Mouse (Mus musculus) embryonic facial prominence, embryonic 13.5 days (tissue): ENCODE measurements at regions not wholly inside any gene's neighbourhood (a gene's known extent, or its start where the extent isn't known, plus 50 kb on each side); places are given as distances from the start of the nearest gene placed in this dataset.

Experiments
- ATAC-seq: fragments of 200-750 bp; cut with Nextera tagmentation; 2 replicates; pipeline ENCODE4 v1.8.0; 2017; ENCODE audit warnings: low read depth; ENCODE audit not compliant: insufficient number of reproducible peaks, insufficient read depth, low FRiP score, low TSS enrichment
- H3K27ac ChIP-seq: fragments of 300-500 bp; sonication (generic); 2 replicates; pipeline ENCODE4 v1.5.1; 2015; ENCODE audit warnings: moderate library complexity, mild to moderate bottlenecking, inconsistent platforms
- H3K27me3 ChIP-seq: fragments of 300-500 bp; sonication (generic); 2 replicates; pipeline ENCODE4 v1.6.1; 2015; ENCODE audit warnings: mild to moderate bottlenecking, inconsistent platforms
- H3K36me3 ChIP-seq: fragments of 300-500 bp; sonication (generic); 2 replicates; pipeline ENCODE4 v1.6.1; 2015; ENCODE audit warnings: mild to moderate bottlenecking, inconsistent platforms
- H3K4me1 ChIP-seq: fragments of 300-500 bp; sonication (generic); 2 replicates; pipeline ENCODE4 v1.6.1; 2015; ENCODE audit warnings: inconsistent platforms
- H3K4me2 ChIP-seq: fragments of 300-500 bp; sonication (generic); 2 replicates; pipeline ENCODE4 v1.6.1; 2015; ENCODE audit warnings: moderate library complexity, mild to moderate bottlenecking, inconsistent platforms
- H3K4me3 ChIP-seq: fragments of 300-500 bp; sonication (generic); 2 replicates; pipeline ENCODE4 v1.5.1; 2015; ENCODE audit warnings: mild to moderate bottlenecking, inconsistent platforms
- H3K9ac ChIP-seq: fragments of 300-500 bp; sonication (generic); 2 replicates; pipeline ENCODE4 v1.6.1; 2015; ENCODE audit warnings: mild to moderate bottlenecking, inconsistent platforms
- H3K9me3 ChIP-seq: fragments of 300-500 bp; sonication (generic); 2 replicates; pipeline ENCODE4 v1.6.1; 2016; ENCODE audit warnings: inconsistent platforms
- WGBS: fragments of 180-500 bp; shearing (Covaris S2); methylation state at CpG from one replicate; pipeline ENCODE4 v1.1.7; 2015; ENCODE audit warnings: mixed read lengths; 5-methylcytosine and 5-hydroxymethylcytosine counted together

- Histone ChIP-seq H3K36me3 (no peaks in the 10 kb centered on the region), H3K4me3 (no peak overlapping the region), H3K4me2 (no peak overlapping the region), H3K27me3 (no peaks in the 10 kb centered on the region), H3K27ac (no peak overlapping the region), H3K9ac (no peak overlapping the region), H3K4me1 (0 out of 2 replicates have a peak, but pooled peaks cover 6% of the 10 kb centered on the region), H3K9me3 (no peaks in the 10 kb centered on the region; the same call in 1 of the 2 replicates)
- no peak for ATAC-seq
- WGBS, result 56% methylated on average over 8 of the region's 8 CpGs
Observed at GRCm38 (mm10) chr5:133601241-133601739, 498.2 kb upstream of the Castor2 start.

- Histone ChIP-seq H3K9me3 (no peaks in the 10 kb centered on the region; the same call in 1 of the 2 replicates), H3K9ac (no peak overlapping the region), H3K27me3 (no peaks in the 10 kb centered on the region), H3K27ac (no peak overlapping the region), H3K4me2 (no peak overlapping the region), H3K36me3 (no peaks in the 10 kb centered on the region), H3K4me1 (0 out of 2 replicates have a peak, but pooled peaks cover 6% of the 10 kb centered on the region), H3K4me3 (no peak overlapping the region)
- WGBS, result 50% methylated on average over 5 of the region's 5 CpGs
- ATAC-seq, result no peak
Observed at GRCm38 (mm10) chr5:133600630-133601029, 498.9 kb upstream of the Castor2 start.

- 0 out of 2 replicates have a peak, but pooled peaks cover 6% of the 10 kb centered on the region for H3K4me1 ChIP-seq
- no peak overlapping the region for H3K4me3 ChIP-seq
- no peak overlapping the region for H3K27ac ChIP-seq
- no peak overlapping the region for H3K9ac ChIP-seq
- H3K4me2 ChIP-seq, result no peak overlapping the region
- ATAC-seq, result no peak
- no peaks in the 10 kb centered on the region; the same call in 1 of the 2 replicates for H3K9me3 ChIP-seq
- no peaks in the 10 kb centered on the region for H3K36me3 ChIP-seq
- 93% methylated on average over 3 of the region's 3 CpGs for WGBS
- no peaks in the 10 kb centered on the region for H3K27me3 ChIP-seq
Observed at GRCm38 (mm10) chr5:133598105-133598504, 501.4 kb upstream of the Castor2 start.

GRCm38 (mm10) chr5:133586492-133586891 lies 513.0 kb upstream of the Castor2 start:
- H3K4me1 ChIP-seq, result no peaks in the 10 kb centered on the region
- no peak overlapping the region for H3K9ac ChIP-seq
- H3K36me3 ChIP-seq, result no peaks in the 10 kb centered on the region
- H3K4me3 ChIP-seq, result no peak overlapping the region
- no peaks in the 10 kb centered on the region for H3K27me3 ChIP-seq
- no peak overlapping the region for H3K27ac ChIP-seq
- no peak overlapping the region for H3K4me2 ChIP-seq
- no peak for ATAC-seq
- H3K9me3 ChIP-seq, result no peaks in the 10 kb centered on the region

- Histone ChIP-seq H3K4me1 (no peaks in the 10 kb centered on the region), H3K36me3 (no peaks in the 10 kb centered on the region), H3K27me3 (no peaks in the 10 kb centered on the region), H3K9ac (no peak overlapping the region), H3K27ac (no peak overlapping the region), H3K4me3 (no peak overlapping the region), H3K4me2 (no peak overlapping the region), H3K9me3 (no peaks in the 10 kb centered on the region)
- 21% methylated on average over 3 of the region's 3 CpGs for WGBS
- ATAC-seq, result no peak
Observed at GRCm38 (mm10) chr5:133585181-133585580, 514.3 kb upstream of the Castor2 start.

GRCm38 (mm10) chr5:133576595-133576994 lies 522.9 kb upstream of the Castor2 start:
- Histone ChIP-seq H3K27ac (no peak overlapping the region), H3K4me2 (no peak overlapping the region), H3K36me3 (no peaks in the 10 kb centered on the region), H3K4me3 (no peak overlapping the region), H3K4me1 (no peaks in the 10 kb centered on the region), H3K27me3 (no peaks in the 10 kb centered on the region), H3K9me3 (no peaks in the 10 kb centered on the region), H3K9ac (no peak overlapping the region)
- ATAC-seq, result no peak
- WGBS, result 72% methylated on average over 6 of the region's 6 CpGs

GRCm38 (mm10) chr5:133569096-133569495 lies 530.4 kb upstream of the Castor2 start:
- H3K9me3 ChIP-seq, result no peaks in the 10 kb centered on the region
- no peak overlapping the region for H3K4me3 ChIP-seq
- no peaks in the 10 kb centered on the region for H3K27me3 ChIP-seq
- no peaks in the 10 kb centered on the region for H3K4me1 ChIP-seq
- no peak overlapping the region for H3K9ac ChIP-seq
- H3K4me2 ChIP-seq, result no peak overlapping the region
- no peak for ATAC-seq
- 80% methylated on average over 2 of the region's 2 CpGs for WGBS
- no peak overlapping the region for H3K27ac ChIP-seq
- no peaks in the 10 kb centered on the region for H3K36me3 ChIP-seq

GRCm38 (mm10) chr5:133566506-133566905 lies 533.0 kb upstream of the Castor2 start:
- no peaks in the 10 kb centered on the region for H3K9me3 ChIP-seq
- no peak overlapping the region for H3K9ac ChIP-seq
- no peak overlapping the region for H3K27ac ChIP-seq
- no peak for ATAC-seq
- H3K4me2 ChIP-seq, result no peak overlapping the region
- H3K4me3 ChIP-seq, result no peak overlapping the region
- H3K27me3 ChIP-seq, result no peaks in the 10 kb centered on the region
- 77% methylated on average over 4 of the region's 4 CpGs for WGBS
- H3K36me3 ChIP-seq, result no peaks in the 10 kb centered on the region
- H3K4me1 ChIP-seq, result no peaks in the 10 kb centered on the region

- no peaks in the 10 kb centered on the region for H3K27me3 ChIP-seq
- no peak overlapping the region for H3K27ac ChIP-seq
- no peak overlapping the region for H3K9ac ChIP-seq
- no peak overlapping the region for H3K4me3 ChIP-seq
- no peaks in the 10 kb centered on the region for H3K9me3 ChIP-seq
- no peak overlapping the region for H3K4me2 ChIP-seq
- ATAC-seq, result no peak
- WGBS, result 85% methylated on average over 7 of the region's 7 CpGs
- H3K4me1 ChIP-seq, result no peaks in the 10 kb centered on the region
- no peaks in the 10 kb centered on the region for H3K36me3 ChIP-seq
Observed at GRCm38 (mm10) chr5:133550657-133551056, 548.9 kb upstream of the Castor2 start.

- Histone ChIP-seq H3K9ac (no peak overlapping the region), H3K27ac (no peak overlapping the region), H3K27me3 (no peaks in the 10 kb centered on the region), H3K9me3 (no peaks in the 10 kb centered on the region), H3K4me3 (no peak overlapping the region), H3K36me3 (no peaks in the 10 kb centered on the region), H3K4me2 (no peak overlapping the region), H3K4me1 (no peaks in the 10 kb centered on the region)
- no peak for ATAC-seq
Observed at GRCm38 (mm10) chr5:133542217-133542616, 557.3 kb upstream of the Castor2 start.

GRCm38 (mm10) chr5:133532678-133533077 lies 566.8 kb upstream of the Castor2 start:
- Histone ChIP-seq H3K27ac (no peak overlapping the region), H3K27me3 (no peaks in the 10 kb centered on the region), H3K36me3 (no peaks in the 10 kb centered on the region), H3K9ac (no peak overlapping the region), H3K4me1 (no peaks in the 10 kb centered on the region), H3K4me3 (no peak overlapping the region), H3K9me3 (no peaks in the 10 kb centered on the region), H3K4me2 (no peak overlapping the region)
- ATAC-seq, result no peak

GRCm38 (mm10) chr5:133505661-133506060 lies 593.9 kb upstream of the Castor2 start:
- Histone ChIP-seq H3K9ac (no peak overlapping the region), H3K4me3 (no peak overlapping the region), H3K36me3 (no peaks in the 10 kb centered on the region), H3K27ac (no peak overlapping the region), H3K9me3 (no peaks in the 10 kb centered on the region), H3K4me1 (0 out of 2 replicates have a peak, but pooled peaks cover 7% of the 10 kb centered on the region), H3K27me3 (no peaks in the 10 kb centered on the region), H3K4me2 (no peak overlapping the region)
- no peak for ATAC-seq
- 19% methylated on average over 2 of the region's 2 CpGs for WGBS
